Mouse (Mus musculus) limb, embryonic 10.5 days (tissue): Measurements from ENCODE around the gene Lrrc57. TPM values are rescaled to one million over a fixed set of nuclear protein-coding genes. Genes with fewer than 3 reads are reported as not detected.
A peak's percentile ranks its signal among the peaks of the same experiment; 100 is the strongest.

ENCODE experiments used
- DNase-seq: peaks from one replicate; pipeline ENCODE4 v3.0.0-alpha.2; 2017; ENCODE audit warnings: low spot score
- H3K27ac ChIP-seq: fragments of 300-500 bp; sonication (generic); 2 replicates; pipeline ENCODE4 v1.5.1; 2016; ENCODE audit warnings: mild to moderate bottlenecking
- H3K27me3 ChIP-seq: fragments of 300-500 bp; sonication (generic); 2 replicates; pipeline ENCODE4 v1.6.1; 2016; ENCODE audit warnings: low read depth, mild to moderate bottlenecking; ENCODE audit not compliant: poor library complexity, severe bottlenecking
- H3K36me3 ChIP-seq: fragments of 300-500 bp; sonication (generic); 2 replicates; pipeline ENCODE4 v1.6.1; 2016; ENCODE audit warnings: mild to moderate bottlenecking, moderate library complexity
- H3K4me1 ChIP-seq: fragments of 300-500 bp; sonication (generic); 2 replicates; pipeline ENCODE4 v1.6.1; 2016
- H3K4me3 ChIP-seq: fragments of 300-500 bp; sonication (generic); 2 replicates; pipeline ENCODE4 v1.5.1; 2016; ENCODE audit warnings: mild to moderate bottlenecking, moderate library complexity
- H3K9me3 ChIP-seq: fragments of 300-500 bp; sonication (generic); replicated peaks from 2 replicates; pipeline ENCODE4 v1.6.1; 2016; ENCODE audit warnings: mild to moderate bottlenecking
- WGBS: fragments of 180-500 bp; shearing (Covaris S2); methylation state at CpG from one replicate; pipeline ENCODE4 v1.1.7; 2016; 5-methylcytosine and 5-hydroxymethylcytosine counted together
- polyA plus RNA-seq: library from polyadenylated mRNA; unstranded; fragments of >200 nt; fragmentation: Nextera tagmentation; extraction: Ambion mirVana; gene quantifications from 2 replicates; pipeline ENCODE4 v1.2.1, GENCODE M21; 2016

The Lrrc57 gene
- polyA plus RNA-seq, 1 experiment from 2014 or later: 31.0 TPM

- Histone ChIP-seq H3K9me3 (no peaks in the 10 kb centered on the region), H3K27me3 (no peaks in the 10 kb centered on the region), H3K27ac (no peak overlapping the region), H3K4me1 (0 out of 2 replicates have a peak, but pooled peaks cover 7% of the 10 kb centered on the region), H3K4me3 (no peak overlapping the region), H3K36me3 (peaks cover 11% of the 10 kb centered on the region)
- WGBS: 81% methylated on average over 2 of the region's 2 CpGs
- no peak for DNase-seq
Measured at GRCm38 (mm10) chr2:120630246-120630645, 20.9 kb upstream of the Lrrc57 start.

DNA sequence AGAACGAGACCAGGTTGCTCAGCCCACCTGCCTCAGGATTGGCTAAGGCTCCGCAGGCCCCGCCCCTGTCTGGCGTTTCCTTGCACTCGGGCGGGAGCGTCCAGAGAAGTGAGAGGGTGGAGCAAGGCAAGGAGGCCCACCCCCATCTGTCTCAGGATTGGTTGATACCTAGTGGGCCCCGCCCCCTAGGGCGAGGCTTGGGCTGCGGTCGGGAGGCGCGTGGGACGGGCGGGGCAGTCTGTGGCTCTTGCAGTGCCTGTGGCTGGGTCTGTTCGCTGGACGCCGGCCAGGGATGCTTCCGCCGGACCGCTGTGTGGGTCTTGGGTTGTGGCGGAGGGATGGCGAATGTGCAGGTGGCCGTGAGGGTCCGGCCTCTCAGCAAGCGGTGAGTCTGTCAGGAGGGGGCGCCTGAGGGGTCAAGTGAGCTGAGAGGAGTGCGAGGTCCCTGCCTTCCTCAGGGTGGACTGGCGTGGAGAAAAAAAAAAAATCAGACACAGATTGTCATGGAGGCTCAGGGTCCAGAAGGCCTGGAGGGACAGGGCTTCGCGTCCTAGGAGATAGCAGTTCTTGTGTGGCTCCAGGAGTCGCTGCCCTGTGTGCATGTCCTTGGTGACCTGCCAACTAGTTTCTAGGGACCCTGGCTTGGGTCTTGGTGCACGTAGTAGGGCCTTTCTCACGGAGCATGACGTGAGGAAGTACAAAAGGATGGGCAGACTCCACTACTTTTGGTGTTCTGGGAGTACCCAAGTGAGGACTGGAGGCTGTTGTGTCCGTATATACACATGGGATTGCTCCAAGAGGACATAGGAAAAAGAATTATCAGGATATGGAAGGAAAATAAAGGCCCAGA is 19.8 kb upstream of the Lrrc57 start, which contains the start of gene Stard9:
TSS of gene Stard9 (plus strand) at position 236 of the 850 bp plus-strand sequence.
- Histone ChIP-seq H3K36me3 (0 out of 2 replicates have a peak, but pooled peaks cover 2% of the 10 kb centered on the region), H3K27ac (peak within 1 kb of the TSS; percentile 78), H3K4me1 (0 out of 2 replicates have a peak, but pooled peaks cover 7% of the 10 kb centered on the region), H3K4me3 (peak within 1 kb of the TSS; percentile 64), H3K9me3 (no peaks in the 10 kb centered on the region), H3K27me3 (no peaks in the 10 kb centered on the region)
- WGBS: 2% methylated on average over 36 of the region's 36 CpGs
- DNase-seq: peak; percentile 95

DNA sequence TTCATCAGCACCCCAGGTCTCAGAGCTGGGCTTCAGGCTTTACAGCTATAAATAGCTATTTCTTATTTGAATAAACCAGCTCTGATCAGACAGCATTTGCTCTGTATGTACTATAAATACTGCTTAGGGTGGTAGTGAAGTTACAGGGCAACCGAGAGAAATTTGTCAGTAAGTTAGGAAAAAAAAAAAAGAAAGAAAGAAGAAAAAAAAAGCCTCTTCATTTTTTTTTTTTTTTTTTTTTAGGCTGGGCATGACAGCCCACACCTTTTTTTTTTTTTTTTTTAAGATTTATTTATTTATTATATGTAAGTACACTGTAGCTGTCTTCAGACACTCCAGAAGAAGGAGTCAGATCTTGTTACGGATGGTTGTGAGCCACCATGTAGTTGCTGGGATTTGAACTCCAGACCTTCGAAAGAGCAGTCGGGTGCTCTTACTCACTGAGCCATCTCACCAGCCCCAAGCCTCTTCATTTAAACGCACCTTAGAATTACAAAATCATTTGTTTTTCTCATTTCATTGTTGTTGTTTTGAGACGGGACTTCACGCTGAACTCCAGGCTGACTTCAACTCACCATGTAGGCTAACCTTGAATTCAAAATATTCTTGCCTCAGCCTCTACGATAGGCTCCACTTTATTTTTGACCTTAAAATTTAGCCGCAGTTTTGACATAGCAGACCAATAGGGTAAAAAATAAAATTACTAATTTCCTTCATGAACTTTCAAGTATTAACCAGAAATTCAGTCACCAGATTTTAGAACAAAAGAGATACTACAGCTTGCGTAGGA is 19.0 kb upstream of the Lrrc57 start:
- H3K27ac ChIP-seq: peak overlapping the region; percentile 78
- H3K27me3 ChIP-seq: no peaks in the 10 kb centered on the region
- H3K36me3 ChIP-seq: no peaks in the 10 kb centered on the region
- peak; percentile 34 for DNase-seq
- H3K4me1 ChIP-seq: 0 out of 2 replicates have a peak, but pooled peaks cover 7% of the 10 kb centered on the region
- H3K9me3 ChIP-seq: no peaks in the 10 kb centered on the region
- 33% methylated on average over 10 of the region's 10 CpGs for WGBS
- H3K4me3 ChIP-seq: peak overlapping the region; percentile 64

- Histone ChIP-seq H3K9me3 (no peaks in the 10 kb centered on the region), H3K36me3 (peaks cover 27% of the 10 kb centered on the region), H3K4me3 (no peak overlapping the region), H3K27ac (no peak overlapping the region), H3K27me3 (no peaks in the 10 kb centered on the region), H3K4me1 (no peaks in the 10 kb centered on the region)
- DNase-seq: no peak
Measured at GRCm38 (mm10) chr2:120622920-120623319, 13.6 kb upstream of the Lrrc57 start.

DNA sequence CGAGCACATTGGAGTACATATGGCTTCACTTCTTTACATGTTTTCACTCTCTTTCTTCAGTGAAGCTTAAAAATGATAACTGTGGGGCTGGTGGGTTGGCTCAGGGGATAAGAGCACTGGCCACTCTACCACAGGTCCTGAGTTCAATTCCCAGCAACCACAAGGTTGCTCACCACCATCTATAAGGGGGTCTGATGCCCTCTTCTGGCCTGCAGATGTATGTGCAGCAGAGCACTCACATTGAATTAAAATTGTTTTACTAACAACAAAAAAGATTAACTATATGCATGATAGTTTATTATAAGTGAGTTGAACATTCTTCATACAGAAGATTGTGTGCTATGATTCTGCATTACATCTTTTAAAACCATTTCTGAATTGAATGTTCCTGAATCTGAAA is 10.2 kb upstream of the Lrrc57 start:
- Histone ChIP-seq H3K4me1 (no peaks in the 10 kb centered on the region), H3K36me3 (peaks cover 60% of the 10 kb centered on the region), H3K27ac (no peak overlapping the region), H3K9me3 (no peaks in the 10 kb centered on the region), H3K4me3 (no peak overlapping the region), H3K27me3 (no peaks in the 10 kb centered on the region)
- WGBS: 100% methylated on average over 1 of the region's 1 CpGs
- no peak for DNase-seq

- Histone ChIP-seq H3K36me3 (peaks cover 85% of the 10 kb centered on the region), H3K4me3 (no peak overlapping the region), H3K9me3 (no peaks in the 10 kb centered on the region), H3K27ac (no peak overlapping the region), H3K4me1 (no peaks in the 10 kb centered on the region), H3K27me3 (no peaks in the 10 kb centered on the region)
- DNase-seq: no peak
- WGBS: 90% methylated on average over 5 of the region's 5 CpGs
Measured at GRCm38 (mm10) chr2:120616279-120617163, 7.2 kb upstream of the Lrrc57 start.

- 91% methylated on average over 6 of the region's 6 CpGs for WGBS
- peaks cover 17% of the 10 kb centered on the region for H3K4me1 ChIP-seq
- H3K9me3 ChIP-seq: no peaks in the 10 kb centered on the region
- H3K36me3 ChIP-seq: peaks cover 34% of the 10 kb centered on the region
- H3K27me3 ChIP-seq: no peaks in the 10 kb centered on the region
- no peak for DNase-seq
- H3K27ac ChIP-seq: no peak overlapping the region
- no peak overlapping the region for H3K4me3 ChIP-seq
Measured at GRCm38 (mm10) chr2:120606021-120606690, 3.2 kb downstream of the Lrrc57 start.

DNA sequence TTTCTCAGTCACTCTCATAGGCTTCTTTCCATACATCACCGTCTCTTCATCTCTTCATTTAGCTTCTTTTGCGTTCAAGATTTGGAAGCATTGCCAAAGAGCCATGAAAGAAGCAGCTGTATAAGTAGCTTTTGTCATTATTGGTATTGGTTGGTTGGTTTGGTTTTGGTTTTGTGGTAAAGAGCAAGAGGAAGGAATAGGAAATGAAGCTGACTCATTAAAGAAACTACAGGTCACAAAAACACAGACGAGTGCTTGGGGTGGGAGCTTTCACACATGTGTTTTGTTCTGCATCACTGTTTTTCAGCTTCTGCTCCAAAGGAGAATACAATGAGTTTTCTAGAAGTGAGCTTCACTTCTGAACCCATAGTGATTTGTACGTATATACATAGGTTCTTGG is 9.8 kb downstream of the Lrrc57 start:
- H3K4me1 ChIP-seq: no peaks in the 10 kb centered on the region
- H3K36me3 ChIP-seq: peaks cover 88% of the 10 kb centered on the region
- no peaks in the 10 kb centered on the region for H3K9me3 ChIP-seq
- H3K27ac ChIP-seq: no peak overlapping the region
- DNase-seq: no peak
- 90% methylated on average over 4 of the region's 4 CpGs for WGBS
- no peaks in the 10 kb centered on the region for H3K27me3 ChIP-seq
- no peak overlapping the region for H3K4me3 ChIP-seq

- peaks cover 92% of the 10 kb centered on the region for H3K36me3 ChIP-seq
- WGBS: 90% methylated on average over 2 of the region's 2 CpGs
- no peak overlapping the region for H3K27ac ChIP-seq
- H3K27me3 ChIP-seq: no peaks in the 10 kb centered on the region
- H3K4me1 ChIP-seq: no peaks in the 10 kb centered on the region
- no peak for DNase-seq
- no peaks in the 10 kb centered on the region for H3K9me3 ChIP-seq
- no peak overlapping the region for H3K4me3 ChIP-seq
Measured at GRCm38 (mm10) chr2:120597734-120598133, 11.6 kb downstream of the Lrrc57 start.

DNA sequence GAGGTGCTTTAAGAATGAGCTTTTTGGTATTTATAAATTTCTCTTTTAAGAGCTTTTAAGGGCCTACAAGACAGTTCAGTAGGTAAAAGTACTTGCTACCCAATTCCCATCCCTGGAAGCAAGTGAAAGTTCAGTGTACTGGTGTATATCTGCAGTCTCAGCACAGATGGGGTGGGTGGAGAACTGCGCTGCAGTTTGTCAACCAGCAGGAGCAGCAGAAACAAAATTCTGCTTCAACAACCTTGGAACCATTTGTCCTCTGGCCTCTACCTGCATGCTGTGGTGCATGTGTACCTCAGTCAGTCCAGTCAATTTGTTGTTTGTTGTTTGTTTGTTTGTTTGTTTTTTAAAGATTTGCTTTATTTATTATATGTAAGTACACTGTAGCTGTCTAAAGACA is 17.1 kb downstream of the Lrrc57 start:
- H3K27ac ChIP-seq: no peak overlapping the region
- peaks cover 78% of the 10 kb centered on the region for H3K36me3 ChIP-seq
- H3K4me3 ChIP-seq: no peak overlapping the region
- WGBS: 97% methylated on average over 1 of the region's 1 CpGs
- no peaks in the 10 kb centered on the region for H3K4me1 ChIP-seq
- H3K9me3 ChIP-seq: no peaks in the 10 kb centered on the region
- no peaks in the 10 kb centered on the region for H3K27me3 ChIP-seq
- DNase-seq: no peak

GRCm38 (mm10) chr2:120589759-120590158 is 19.6 kb downstream of the Lrrc57 start:
- Histone ChIP-seq H3K27me3 (no peaks in the 10 kb centered on the region), H3K36me3 (peaks cover 78% of the 10 kb centered on the region), H3K4me1 (no peaks in the 10 kb centered on the region), H3K27ac (no peak overlapping the region), H3K4me3 (no peak overlapping the region), H3K9me3 (no peaks in the 10 kb centered on the region)
- no peak for DNase-seq
- 89% methylated on average over 5 of the region's 5 CpGs for WGBS

DNA sequence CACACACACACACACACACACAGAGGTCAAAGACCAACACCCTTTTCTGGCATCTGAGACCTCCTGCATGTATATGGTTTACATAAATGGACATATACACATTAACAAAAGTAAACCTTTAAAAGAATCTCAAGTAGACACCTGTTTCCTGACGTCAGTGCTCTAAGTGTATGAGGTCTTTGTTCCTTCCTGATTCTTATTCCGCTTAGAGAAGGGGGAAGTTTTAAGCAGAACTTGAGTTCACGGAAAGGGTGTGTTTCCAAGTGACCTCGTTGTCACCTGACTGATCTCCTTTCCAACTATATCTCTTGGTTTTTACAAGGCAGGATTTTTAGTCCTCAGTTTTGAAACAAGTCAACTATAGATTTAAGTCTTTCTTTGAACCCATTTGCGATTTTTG is 31.0 kb downstream of the Lrrc57 start:
- H3K36me3 ChIP-seq: peaks cover 10% of the 10 kb centered on the region
- no peak overlapping the region for H3K4me3 ChIP-seq
- H3K4me1 ChIP-seq: peaks cover 30% of the 10 kb centered on the region
- H3K9me3 ChIP-seq: no peaks in the 10 kb centered on the region
- DNase-seq: no peak
- 85% methylated on average over 5 of the region's 5 CpGs for WGBS
- H3K27me3 ChIP-seq: no peaks in the 10 kb centered on the region
- H3K27ac ChIP-seq: no peak overlapping the region
